Mouse (Mus musculus) lung, postnatal 10 days (tissue): Measurements from ENCODE around the gene Ttc39a.

Experiments used
- DNase-seq: peaks from one replicate; pipeline ENCODE4 v3.0.0; 2021

Gene Ttc39a

DNA sequence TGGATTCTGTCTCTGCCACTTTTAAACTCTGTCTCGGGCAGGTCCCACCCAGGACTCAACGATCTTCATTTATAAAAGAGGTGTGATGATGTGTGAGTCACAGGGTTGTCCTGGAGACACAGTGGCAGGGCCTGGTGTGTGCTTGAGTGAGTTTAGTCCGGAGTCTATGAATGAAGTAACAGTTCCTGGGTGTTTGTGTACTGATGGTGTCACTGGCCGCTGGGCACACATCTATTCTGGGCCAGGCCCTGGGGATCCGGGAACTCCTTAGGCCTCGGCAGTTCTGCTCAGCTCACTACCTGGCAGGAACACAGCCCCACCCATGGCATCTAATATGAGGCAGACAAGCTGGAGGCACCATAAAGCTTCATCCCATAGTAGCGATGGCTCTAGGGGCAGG lies 15.2 kb downstream of the Ttc39a start:
- no peak for DNase-seq

- no peak for DNase-seq
Measured at GRCm38 (mm10) chr4:109422436-109422835, 16.0 kb downstream of the Ttc39a start.

- no peak for DNase-seq
Measured at GRCm38 (mm10) chr4:109423438-109423837, 17.0 kb downstream of the Ttc39a start.

- no peak for DNase-seq
Measured at GRCm38 (mm10) chr4:109427058-109427457, 20.6 kb downstream of the Ttc39a start.

- no peak for DNase-seq
Measured at GRCm38 (mm10) chr4:109430250-109430649, 23.8 kb downstream of the Ttc39a start.

DNA sequence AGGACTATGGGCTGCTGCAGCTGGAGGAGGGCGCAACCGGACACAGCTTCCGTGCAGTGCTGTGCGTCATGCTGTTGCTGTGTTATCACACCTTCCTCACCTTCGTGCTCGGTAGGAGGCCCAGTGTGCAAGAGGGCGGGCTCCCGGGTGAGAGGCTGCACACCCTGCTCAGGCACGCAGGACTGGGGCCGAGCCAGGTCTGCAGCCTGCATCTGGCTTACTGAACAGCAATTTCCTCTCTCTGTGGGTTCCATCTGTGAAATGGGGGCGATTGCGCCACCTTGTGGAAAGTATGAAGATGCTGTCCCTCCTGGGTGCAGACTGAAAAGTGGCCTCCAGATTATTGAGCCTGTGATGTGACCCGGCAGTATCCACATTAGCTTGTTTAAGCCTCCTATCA lies 24.4 kb downstream of the Ttc39a start:
- peak; percentile 68 for DNase-seq

DNA sequence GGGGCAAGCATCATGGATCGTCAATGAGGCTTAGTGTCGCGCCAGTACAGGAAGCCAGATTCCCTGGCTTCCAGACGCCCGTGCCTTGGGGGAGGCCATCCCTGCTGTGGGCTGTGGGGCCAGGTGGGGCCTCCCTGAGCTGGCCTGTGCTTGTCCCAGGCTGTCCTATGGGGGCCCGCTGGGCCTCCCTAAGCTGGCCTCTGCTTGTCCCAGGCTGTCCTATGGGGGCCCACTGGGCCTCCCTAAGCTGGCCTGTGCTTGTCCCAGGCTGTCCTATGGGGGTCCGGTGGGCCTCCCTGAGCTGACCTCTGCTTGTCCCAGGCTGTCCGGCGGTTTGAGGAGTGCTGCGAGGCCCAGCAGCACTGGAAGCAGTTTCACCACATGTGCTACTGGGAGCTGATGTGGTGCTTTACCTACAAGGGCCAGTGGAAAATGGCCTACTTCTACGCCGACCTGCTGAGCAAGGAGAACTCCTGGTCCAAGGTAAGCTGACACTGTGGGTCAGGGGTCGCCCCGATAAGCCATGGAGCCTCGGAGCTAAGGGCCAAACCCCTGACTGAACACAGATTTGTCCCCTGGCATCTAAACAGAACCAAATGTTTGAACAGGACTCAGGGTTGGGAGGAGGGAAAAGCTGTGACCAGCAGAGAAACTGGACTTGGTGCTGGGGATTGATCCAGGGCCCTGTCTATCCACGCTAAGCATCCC lies 26.4 kb downstream of the Ttc39a start:
- no peak for DNase-seq

DNA sequence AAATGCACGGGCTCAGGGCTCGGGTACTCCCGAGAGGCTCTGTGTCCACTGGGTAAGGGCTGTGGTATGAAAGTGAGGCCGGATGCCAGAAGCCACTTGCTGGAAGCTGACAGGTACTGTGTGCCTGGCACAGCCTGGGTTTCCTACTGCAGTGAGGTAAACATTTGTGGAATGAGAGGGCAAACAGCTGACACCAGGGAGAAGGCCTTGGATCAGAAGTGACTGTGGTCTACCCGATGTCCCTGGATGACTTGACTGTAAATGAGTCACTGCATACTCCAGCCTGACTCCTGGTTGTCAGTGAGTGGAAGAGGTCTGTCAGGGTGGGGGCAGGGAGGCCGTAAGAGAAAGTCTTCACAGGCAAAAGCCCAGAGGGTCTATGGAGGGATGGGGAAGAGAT lies 27.2 kb downstream of the Ttc39a start:
- DNase-seq = peak; percentile 56

GRCm38 (mm10) chr4:109434256-109434655 lies 27.8 kb downstream of the Ttc39a start:
- DNase-seq = no peak

DNA sequence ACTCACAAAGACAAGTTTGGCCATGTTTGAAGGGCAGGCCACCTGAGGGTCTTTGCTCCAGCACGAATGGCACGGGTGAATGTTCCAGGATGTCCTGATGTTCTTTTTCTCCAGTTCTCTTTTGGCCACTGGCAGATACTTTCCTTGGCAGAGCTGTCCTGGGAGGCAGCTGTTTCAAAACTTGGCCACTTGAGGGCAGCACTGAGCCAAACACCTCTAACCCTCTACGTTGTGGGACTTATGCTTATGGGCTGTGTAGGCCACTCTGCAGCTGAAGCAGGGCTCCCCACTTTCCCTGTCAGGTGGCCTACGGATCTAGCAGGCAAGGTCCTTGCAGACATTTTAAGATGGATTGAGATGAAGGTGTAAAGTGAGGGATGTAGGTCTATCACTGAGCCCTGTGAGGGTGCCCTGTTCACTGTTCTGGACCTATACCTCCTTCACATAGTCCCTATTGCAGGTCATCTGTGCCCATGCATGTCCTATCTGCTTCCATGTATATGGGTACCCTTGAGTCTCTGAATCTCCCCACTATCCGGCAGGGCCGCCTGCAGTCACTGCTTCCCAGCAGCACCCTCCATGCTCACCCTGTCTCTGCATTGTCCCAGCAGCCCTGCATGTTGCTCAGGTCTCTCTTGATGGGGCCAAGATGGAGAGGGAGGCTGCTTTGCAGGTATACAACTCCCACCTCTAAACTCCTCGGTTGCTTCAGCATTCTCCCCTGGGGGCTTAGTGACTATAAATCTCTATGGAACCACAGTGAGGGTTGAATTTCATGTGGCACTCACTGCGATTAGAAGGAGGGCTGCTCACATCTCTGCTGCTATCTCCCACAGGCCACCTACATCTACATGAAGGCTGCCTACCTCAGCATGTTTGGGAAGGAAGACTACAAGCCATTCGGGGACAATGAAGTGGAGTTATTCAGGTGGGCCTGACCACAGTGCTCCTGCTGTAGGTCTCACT lies 31.8 kb downstream of the Ttc39a start:
- peak; percentile 82 for DNase-seq

DNA sequence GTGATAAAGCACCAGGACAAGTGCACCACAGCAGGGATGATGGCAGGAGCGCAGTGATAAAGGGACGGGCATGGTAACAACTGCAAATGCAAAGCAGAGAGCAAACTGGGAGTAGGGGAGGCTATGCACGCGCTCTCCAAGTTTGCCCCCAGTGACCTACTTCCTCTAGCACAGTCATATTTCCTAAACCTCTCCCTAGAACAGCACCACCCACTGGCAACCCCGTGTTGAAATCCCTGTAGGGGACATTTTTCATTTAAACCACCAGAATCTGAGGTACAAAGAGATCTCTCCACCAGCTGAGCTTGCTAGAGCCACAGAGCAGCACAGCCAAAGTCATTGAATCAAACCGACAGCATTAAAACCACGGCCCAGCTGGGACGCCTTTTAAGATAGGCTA lies 32.7 kb downstream of the Ttc39a start:
- no peak for DNase-seq

DNA sequence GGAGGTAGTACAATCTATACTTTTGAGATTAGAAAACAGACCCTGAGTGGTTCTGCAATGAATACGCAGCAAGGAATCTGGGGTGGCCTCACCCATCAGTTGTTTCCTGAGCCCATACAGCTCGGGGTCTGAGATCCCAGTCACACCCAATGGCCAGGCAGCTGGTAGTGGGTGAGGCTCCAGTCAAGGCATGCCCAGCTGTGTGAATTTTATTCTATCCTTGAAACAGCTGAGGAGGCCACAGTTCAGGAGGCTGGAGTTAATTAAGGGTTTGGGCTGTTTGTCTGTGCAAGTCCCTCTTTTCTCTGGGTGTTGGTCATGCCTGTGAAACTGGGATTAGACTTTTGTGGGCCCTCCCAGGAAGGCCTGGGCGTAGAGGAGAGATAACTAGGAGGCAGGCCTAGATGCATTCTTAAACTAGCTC lies 33.4 kb downstream of the Ttc39a start:
- DNase-seq = no peak

GRCm38 (mm10) chr4:109440381-109440780 lies 34.0 kb downstream of the Ttc39a start:
- no peak for DNase-seq

DNA sequence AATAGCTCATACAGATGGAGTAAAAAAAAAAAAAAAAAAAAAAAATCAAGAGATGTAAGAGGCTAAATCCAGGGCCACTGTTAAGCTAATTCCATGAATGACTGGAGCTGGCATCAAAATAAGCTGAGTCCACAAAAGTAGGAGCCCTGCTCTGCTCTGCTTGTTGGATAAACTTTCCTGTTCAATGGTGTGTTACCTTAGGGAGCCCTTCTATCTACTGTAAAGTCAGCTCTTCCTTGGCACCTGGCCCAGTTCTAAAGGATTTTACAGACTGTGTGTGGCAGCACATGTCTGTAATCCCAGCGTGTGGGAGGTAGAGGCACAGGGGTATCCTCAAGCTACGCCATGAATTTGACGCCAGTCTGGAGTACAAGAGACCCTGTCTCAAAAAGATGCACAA lies 34.6 kb downstream of the Ttc39a start:
- DNase-seq = no peak

DNA sequence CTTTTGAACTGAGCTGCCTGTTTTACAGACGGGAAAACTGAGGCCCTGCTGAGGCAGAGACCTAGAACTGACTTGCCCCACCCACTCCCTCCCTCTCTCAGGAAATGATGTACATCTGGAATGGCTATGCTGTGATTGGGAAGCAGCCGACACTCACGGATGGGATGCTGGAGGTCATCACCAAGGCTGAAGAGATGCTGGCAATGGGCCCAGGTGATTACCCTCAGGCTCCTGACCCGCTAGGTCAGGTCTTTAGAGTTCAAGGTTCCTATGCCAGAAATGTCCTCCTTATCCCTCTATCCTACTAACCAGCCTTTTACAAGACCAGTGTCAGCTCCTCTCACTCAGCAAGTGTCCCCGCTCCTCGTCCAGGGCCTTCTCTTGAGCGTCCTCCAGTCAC lies 35.7 kb downstream of the Ttc39a start:
- no peak for DNase-seq

- no peak for DNase-seq
Measured at GRCm38 (mm10) chr4:109442649-109443048, 36.2 kb downstream of the Ttc39a start.

GRCm38 (mm10) chr4:109444471-109444870 lies 38.0 kb downstream of the Ttc39a start:
- DNase-seq = no peak

GRCm38 (mm10) chr4:109444951-109445350 lies 38.5 kb downstream of the Ttc39a start:
- DNase-seq = no peak

DNA sequence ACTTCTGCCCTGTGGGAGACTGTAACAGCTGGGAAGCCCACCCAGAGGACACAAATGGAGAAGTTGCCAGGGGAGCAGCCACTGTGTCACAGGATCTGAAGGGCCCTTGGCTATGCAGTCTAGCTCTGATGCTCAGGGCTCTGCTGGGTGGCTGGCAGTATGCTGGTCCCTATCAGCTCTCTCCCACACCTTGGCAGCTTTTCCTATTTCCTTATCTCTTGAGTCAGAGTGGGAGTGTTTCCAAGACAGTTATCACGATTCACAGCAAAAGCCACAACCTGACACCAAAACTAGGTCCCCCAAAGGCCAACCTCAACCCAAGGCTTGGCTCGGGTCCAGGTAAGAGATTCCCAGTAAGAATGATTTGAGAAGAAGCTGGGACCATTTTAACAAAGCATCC lies 39.0 kb downstream of the Ttc39a start:
- no peak for DNase-seq

- no peak for DNase-seq
Measured at GRCm38 (mm10) chr4:109445956-109446355, 39.5 kb downstream of the Ttc39a start.

DNA sequence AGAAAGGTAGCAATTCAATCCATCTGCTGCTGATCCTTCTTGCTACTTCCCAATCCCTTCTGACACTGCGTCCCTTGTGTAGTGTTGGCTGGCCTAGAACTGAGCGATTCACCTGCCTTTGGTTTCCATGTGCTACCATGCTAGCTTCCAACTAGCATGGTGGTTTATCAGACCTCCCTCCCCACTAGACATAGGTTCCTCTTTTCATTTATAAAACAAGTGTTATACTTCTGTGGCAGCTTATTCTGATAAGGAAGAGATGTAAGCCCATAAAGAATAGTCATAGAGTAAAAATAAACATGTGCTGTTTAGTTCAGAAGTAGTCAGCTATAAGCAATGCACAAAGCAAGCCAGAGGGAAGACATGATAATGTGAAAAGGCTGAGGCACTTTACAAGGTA lies 42.1 kb downstream of the Ttc39a start:
- DNase-seq = no peak

DNA sequence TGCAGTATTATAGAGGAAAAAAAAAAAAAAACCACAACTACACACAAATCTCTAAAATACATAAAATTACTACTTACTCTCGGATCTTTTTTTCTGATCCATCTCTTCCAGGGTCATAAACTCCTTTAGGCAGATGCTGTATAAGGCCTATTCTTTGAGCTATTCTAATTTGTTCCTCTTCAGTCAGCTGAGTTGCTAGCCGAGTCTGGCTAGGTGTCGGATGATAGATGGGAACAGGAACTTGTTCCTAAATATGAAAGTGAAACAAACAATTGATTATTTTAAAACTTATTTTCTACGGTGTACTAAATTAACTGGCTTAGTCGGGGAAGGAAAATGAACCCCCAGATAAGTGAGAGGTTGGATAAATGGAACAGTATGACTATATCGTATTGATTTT lies 50.4 kb downstream of the Ttc39a start:
- DNase-seq = no peak

DNA sequence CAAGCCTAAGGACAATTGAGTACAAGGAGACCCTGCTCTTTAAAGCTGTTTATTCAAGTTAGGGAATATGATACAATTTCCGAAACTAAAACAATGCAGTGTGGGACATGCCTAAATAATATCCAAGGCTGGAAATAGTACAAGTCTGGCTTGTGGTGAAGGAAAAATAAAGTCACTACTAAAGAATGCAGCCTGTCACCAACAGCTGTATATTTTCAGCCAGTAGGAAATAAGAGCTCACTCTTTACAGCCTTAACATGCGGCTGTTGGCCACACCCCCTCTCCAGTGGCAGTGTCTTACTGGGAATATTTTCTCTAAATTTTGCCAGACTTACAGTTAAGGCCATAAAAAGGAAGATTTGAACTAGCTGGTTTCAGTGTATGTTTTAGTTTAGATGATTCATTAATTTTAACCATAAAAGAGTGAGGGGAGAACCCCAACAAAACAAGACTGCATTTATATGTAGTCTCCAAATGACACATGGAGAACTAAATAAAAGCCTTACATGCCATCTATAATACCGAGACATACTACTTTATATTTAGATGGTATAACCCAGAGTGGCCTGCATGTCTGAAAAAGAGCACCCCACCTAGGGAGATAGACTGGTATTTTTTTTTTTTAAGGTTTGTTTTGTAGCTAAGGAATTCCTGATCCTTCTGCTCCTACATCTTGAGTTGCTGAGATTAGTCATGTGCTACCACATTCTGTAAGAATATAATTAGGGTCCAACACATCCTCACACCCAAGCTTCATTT lies 54.2 kb downstream of the Ttc39a start:
- peak; percentile 86 for DNase-seq
